Mouse (Mus musculus) CD4-positive, CD25-positive, alpha-beta regulatory T cell, adult 9 weeks (primary cell): ENCODE measurements around the gene Bmi1. TPM values are rescaled to one million over a fixed set of nuclear protein-coding genes. Genes with fewer than 3 reads are reported as not detected.

ENCODE experiments used
- polyA plus RNA-seq: library from polyadenylated mRNA; unstranded; fragments of 100-300 nt; shearing (Covaris generic); gene quantifications from one replicate; pipeline ENCODE4 v1.2.1, GENCODE M21; 2017

Bmi1 gene
- 6.9 TPM for polyA plus RNA-seq

DNA sequence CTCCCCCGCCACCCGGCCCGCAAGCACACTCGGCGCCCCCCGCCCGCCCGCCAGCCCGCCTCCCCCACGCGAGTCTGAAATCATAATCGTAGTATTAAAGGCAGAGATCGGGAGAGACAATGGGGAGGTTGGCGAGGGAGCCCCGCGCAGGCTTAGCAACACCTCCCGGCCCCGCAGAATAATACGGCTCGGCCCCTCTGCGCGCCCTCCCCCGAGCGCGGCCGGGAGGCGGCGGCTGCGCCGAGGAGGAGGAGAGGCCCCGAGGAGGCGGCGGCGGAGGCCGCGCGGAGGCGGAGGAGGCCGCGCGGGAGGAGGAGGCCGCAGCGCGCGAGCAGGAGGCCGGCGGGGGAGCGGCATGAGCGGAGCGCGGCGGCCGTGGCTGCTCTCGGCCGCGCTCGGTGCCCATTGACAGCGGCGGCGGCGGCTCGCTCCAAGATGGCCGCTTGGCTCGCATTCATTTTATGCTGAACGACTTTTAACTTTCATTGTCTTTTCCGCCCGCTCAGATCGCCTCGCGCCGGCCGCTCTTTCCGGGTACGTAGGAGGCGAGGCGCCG lies at the start of gene Bmi1:
Bmi1 (plus strand) TSS at position 83 of the 556 bp plus-strand sequence.

GRCm38 (mm10) chr2:18672133-18672765 lies 4.6 kb upstream of the Bmi1 start, which contains the start of gene Commd3:
Gene Commd3 (plus strand): TSS chr2:18672384.

GRCm38 (mm10) chr2:18693871-18694610 lies 17.2 kb downstream of the Bmi1 start, which contains the start of gene Spag6:
Gene Spag6 (plus strand): TSS chr2:18694032.

Other genes starting within 250 kb of the Bmi1 start
- gene Commd3, start 4.6 kb upstream of the Bmi1 start, polyA plus RNA-seq: 218 TPM
- gene Spag6, start 17.0 kb downstream of the Bmi1 start, polyA plus RNA-seq: not detected